Mouse (Mus musculus) MEL (cell line): Measurements from ENCODE around the gene Btbd17.

Experiments
- CTCF ChIP-seq, 3 experiments: IDR thresholded peaks in 2 of 3; conservative IDR thresholded peaks in 1 of 3; 2 replicates each; pipeline ENCODE4 v1.5.1; 2011 to 2012; ENCODE audit warnings: low read length in 3 of 3, low read depth in 2 of 3, mild to moderate bottlenecking in 2 of 3, improper control_type of control experiment in 1 of 3, inconsistent platforms in 1 of 3, mixed read lengths in 1 of 3, moderate library complexity in 1 of 3; ENCODE audit not compliant: control insufficient read depth in 1 of 3, insufficient read depth in 1 of 3, poor library complexity in 1 of 3, severe bottlenecking in 1 of 3
- ETS1 ChIP-seq: IDR thresholded peaks from 2 replicates; pipeline ENCODE4 v1.6.1; 2012; ENCODE audit warnings: low read depth, mild to moderate bottlenecking, inconsistent platforms, low read length, improper control_type of control experiment, moderate library complexity
- GATA1 ChIP-seq: IDR thresholded peaks from 2 replicates; pipeline ENCODE4 v1.6.1; 2011; ENCODE audit warnings: low read depth, low read length, improper control_type of control experiment
- HCFC1 ChIP-seq: IDR thresholded peaks from 2 replicates; pipeline ENCODE4 v1.6.1; 2012; ENCODE audit warnings: low read depth, mild to moderate bottlenecking, inconsistent platforms, low read length, improper control_type of control experiment, moderate library complexity
- RAD21 ChIP-seq: IDR thresholded peaks from 2 replicates; pipeline ENCODE4 v1.6.1; 2011; ENCODE audit warnings: mild to moderate bottlenecking, low read depth, low read length, improper control_type of control experiment

GRCm38 (mm10) chr11:114833166-114833565 lies 37.4 kb upstream of the Btbd17 start:
- TF ChIP-seq CTCF (IDR thresholded peaks at IDR 0.05 in 2 of 3, conservative IDR thresholded peaks at IDR 0.05 in 1 of 3; ENCODE audit: control insufficient read depth in 1 of 3, insufficient read depth in 1 of 3, low read depth in 2 of 3, low read length in 3 of 3, poor library complexity in 1 of 3, severe bottlenecking in 1 of 3), result no peak
- TF ChIP-seq GATA1, result no peak
- no peak for TF ChIP-seq ETS1
- no peak for TF ChIP-seq RAD21
- no peak for TF ChIP-seq HCFC1
